Mouse (Mus musculus) cerebellum, adult 18-20 months (tissue): ENCODE measurements around the gene Tcap.

Source experiments
- DNase-seq, 2 experiments: peaks; one replicate each; pipeline ENCODE4 v3.0.0; 2021

Gene Tcap

GRCm38 (mm10) chr11:98355732-98356299 lies 27.8 kb upstream of the Tcap start:
- peak; percentile 62 for DNase-seq

DNA sequence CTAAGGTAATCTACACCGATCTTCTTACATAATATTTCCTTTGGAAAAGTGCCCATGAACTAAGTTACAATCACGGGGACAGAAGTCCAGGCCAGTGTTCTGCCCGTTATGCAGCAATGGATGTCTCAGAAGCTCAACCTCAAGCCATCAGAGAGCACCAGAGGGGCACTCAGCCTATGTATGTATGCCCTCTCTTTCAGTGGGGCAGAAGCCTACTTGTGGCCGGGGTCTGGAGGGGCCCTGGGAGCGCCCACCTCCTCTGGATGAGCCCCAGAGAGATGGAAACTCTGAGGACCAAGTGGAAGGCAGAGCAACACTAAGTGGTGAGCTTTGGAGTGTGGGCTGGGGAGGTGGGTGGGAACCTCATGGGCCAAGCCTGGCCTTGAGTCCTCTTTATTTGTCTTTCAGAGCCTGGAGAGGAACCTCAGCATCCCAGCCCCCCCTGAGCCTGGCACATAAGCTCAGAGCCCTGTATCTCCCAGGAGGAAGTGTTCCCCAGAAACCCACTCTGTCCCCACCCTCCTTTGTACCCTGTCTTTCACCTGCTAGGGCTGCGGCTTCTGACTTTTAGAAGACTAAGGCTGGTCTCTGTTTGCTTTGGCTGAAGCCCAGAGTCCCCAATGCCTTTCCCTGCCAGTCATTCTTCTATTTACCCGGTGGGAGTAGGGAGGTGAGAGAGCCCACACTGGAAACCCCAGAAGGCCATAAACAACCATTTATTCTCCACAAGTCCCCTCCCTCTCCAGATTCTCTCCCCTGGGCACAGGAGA lies 26.8 kb upstream of the Tcap start:
- DNase-seq = no peak

DNA sequence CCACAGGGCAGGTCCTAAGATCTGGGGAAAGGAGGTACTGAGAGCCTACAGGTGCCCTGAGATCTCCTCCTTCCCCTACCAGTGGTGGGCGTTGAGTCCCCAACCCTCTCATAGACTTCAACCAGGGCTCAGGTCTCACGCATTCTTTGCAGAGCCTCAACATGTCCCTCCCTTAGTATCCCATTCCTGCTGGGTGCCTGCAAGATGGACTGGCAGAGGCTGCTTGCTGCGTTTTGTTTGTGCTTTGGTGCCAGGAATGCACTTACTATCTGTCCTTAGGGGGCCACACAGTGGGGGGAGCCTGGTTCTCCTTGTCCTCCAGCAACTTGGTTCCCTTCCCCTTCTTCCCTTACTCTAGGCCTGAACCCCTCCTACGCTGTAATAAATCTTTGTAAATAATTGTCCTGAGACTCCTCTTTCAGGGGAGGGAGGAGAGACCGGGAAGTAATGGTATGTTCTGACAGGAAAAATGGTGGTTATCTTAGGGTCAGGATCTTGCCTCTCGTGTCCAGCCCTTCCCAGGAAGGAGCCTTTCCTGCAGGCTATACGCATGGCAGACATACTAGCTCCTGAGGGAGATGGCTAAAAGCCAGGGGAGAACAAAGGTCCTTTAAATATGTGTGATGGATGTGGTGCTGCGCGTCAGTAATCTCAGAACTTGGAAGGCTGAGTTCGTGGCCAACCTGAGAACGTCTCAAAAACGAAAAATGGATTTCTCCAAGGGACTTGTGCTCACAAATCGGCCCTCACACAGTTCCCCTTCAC lies 26.0 kb upstream of the Tcap start:
- no peak for DNase-seq

DNA sequence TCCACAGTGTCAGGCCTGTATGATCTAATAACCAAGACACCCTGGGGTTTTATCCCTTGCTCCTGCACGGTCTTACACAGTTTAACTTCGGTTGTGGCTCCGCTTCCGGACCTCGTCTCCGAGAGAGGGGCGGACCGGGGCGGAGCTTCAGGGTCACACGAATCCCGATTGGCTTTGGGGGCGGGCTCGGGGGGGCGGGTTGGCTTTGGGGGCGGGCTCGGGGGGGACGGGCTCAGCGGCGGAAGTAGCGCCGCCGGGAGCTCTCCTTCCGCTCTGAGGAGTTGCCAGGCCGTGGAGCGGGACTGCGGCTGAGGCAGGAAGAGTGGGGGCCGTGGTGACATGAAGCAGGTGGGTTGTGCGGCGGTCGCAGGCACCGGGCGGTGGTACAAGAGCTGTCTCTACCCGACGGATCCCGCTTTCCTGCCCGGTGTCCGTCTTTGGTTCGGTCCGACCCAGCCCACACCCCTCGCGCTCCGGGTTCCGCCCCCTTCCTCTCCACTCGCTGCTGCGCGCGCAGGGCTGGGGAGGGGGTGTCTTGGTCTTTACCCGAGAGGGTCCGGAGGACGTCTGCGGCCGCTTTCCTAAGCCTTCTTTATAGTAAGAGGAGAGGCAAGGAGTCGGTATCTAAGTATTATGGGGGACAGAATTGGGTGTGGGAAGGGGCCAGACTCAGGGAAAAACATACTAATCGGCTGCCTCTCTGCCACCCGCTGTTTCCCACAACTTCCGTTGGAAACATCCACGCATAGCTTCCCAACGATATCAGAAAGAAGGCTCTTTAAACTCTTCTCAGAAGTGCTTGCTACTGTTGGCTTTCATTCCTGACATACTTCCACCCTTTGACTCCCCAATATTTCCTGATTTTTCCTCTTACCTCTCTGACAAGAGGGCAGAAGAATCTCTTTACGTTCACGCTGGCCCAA lies 25.2 kb upstream of the Tcap start, which contains the start of gene Stard3:
Gene Stard3 (plus strand): TSS at position 208 of the 923 bp plus-strand sequence.
- peak; percentile 87 to 92 for DNase-seq

DNA sequence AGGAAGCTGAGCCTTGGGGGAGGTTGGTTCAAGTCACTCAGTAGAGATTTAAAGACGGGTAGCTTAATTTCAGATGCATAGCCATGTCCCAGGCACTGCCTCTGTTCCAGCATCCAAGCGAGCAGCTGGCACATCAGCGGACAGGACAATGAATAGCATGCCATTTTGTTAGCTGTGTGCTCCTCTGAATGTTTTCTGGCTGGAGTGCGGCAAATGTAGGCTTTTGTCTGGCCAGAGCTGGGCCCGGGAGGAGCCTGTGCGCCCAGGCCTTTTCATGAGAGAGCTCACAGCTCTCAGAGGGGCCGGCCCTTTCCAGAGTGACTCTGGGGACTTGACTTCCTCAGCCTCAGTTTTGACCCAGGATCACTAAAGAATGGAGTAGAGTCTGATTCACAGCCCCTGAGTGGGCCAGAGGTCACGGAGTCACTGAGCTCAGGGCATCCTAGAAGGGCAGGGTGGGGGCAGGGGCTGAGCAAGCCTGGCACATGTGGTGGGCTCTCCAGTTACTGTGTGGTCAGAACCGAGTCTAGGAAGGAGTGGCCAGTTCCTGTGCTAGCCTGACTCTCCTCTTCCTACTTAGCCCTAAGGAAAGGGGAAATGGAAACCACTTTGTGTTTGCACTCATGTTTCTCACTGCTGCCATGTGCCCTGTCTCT lies 22.6 kb upstream of the Tcap start:
- DNase-seq = no peak

GRCm38 (mm10) chr11:98363817-98364216 lies 19.8 kb upstream of the Tcap start:
- no peak for DNase-seq

- DNase-seq = no peak
These were observed 19.2 kb upstream of the Tcap start for GRCm38 (mm10) chr11:98364410-98364809.

DNA sequence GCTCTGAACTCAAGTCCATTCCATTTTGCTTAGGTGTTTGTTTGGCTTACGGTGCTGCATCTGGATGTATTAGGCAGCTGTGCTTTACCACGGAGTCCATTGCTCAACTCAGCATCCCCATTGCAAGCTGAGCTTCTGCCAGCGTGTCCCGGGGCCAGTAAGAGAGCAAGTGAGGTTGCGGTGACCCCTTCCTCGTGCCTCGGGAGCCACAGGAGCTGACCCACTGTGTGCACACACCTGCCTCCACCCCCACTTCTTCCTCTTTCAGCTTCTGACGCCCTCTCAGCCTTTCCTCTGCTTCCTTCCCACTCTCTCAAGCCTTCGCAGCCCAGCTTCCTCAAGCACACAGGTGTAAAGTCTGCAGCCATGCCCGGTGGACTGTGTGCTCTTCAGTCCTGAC lies 17.3 kb upstream of the Tcap start:
- no peak for DNase-seq

- DNase-seq = no peak
These were observed 16.3 kb upstream of the Tcap start for GRCm38 (mm10) chr11:98367171-98367862.

- no peak for DNase-seq
These were observed 15.8 kb upstream of the Tcap start for GRCm38 (mm10) chr11:98367863-98368186.

DNA sequence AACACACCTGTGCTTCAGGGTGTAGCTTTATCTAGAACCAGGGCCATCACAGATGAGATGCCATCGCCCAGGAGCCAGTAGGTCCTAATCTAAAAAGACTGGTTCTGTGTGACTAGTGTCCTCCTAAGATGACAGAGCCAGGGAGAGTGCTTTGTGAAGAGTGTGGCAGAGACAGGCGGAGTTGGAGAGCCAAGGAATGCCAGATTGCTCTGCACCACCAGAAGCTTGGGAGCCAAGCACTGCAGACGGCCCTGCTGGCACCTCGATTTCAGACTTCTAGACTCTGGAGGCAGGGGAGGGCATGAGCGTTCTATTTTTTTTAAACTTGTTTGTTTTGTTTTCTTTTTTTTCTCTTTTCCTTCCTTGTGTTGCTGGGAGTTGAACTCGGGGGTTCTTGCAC lies 14.3 kb upstream of the Tcap start:
- DNase-seq = peak; percentile 58 to 74

DNA sequence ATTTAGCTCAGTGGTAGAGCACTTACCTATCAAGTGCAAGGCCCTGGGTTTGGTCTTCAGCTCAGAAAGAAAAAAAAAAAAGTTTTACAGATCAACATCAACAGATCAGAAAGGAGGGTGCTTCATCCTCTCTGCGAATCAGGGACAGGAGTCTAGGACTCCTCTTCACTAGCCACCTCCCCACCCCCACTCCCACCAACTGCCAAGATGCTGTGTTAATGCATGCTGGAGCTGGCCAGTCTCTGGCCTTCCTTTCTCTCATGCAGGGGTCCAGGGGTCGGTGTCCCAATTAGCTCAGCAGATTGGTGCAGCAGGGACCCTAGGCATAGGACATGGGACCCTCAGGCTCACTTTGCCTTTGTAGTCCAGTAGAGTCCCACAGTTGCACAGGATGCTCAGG lies 13.0 kb upstream of the Tcap start:
- no peak for DNase-seq

- DNase-seq = no peak
These were observed 11.9 kb upstream of the Tcap start for GRCm38 (mm10) chr11:98371556-98372240.

DNA sequence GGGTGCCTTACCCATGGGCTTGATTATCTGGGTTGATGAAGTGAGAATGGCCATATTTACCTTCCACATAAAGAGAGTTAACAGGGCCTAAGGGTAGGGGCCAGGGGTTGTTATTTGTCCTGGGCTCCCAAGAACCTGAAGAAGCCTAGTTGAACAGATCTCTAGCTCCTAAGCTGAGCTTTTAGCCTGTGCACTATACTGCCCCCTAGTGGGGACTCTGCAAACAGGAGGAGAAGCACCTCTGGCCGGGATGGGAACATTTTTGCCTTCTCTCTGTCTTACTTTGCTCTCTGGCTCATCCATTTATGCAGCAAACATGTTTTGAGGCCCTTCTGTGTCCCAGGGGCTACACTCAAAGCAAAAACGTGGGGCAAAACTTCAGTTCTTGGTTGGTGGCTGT lies 11.2 kb upstream of the Tcap start:
- peak; percentile 72 to 78 for DNase-seq

GRCm38 (mm10) chr11:98373244-98373643 lies 10.4 kb upstream of the Tcap start:
- DNase-seq = no peak

DNA sequence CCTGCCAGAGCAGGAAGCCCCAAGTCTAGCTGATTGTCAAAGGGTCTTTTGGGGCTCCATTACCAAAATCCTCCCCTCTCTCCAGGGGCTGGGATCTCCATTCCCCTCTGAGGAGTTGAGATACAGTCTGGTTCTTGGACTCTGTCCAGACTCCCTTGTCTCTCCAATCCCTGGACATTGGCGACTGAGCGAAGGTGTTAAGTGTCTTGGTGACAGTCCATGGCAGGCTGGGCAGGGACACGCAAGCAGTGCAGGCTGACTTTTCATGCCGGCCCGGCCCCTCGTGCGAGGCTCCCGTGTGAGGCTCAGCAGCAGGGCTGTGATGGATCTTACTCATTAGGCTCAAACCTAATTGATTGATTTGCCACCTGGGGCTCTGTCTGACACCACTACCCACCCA lies 9.3 kb upstream of the Tcap start:
- DNase-seq = no peak

DNA sequence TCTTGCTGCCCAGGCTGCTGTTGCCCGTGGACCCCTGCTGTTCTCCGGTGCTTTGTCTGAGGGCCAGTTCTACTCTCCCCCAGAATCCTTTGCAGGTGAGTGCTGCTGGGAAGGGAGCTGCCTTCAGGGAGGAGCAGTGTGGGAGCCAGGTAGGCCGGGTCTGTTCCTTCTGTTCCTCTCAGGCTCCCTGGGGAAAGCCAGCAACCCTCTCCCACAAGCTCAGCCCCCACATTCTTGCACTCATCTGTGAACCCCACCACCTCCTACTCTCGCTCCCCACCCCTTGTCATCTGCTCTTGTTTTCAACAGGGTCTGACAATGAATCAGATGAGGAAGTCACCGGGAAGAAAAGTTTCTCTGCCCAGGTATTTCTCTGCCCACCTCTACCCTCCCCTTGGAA lies 6.9 kb upstream of the Tcap start:
- no peak for DNase-seq

- no peak for DNase-seq
These were observed 5.8 kb upstream of the Tcap start for GRCm38 (mm10) chr11:98377787-98378186.

GRCm38 (mm10) chr11:98379379-98379778 lies 4.2 kb upstream of the Tcap start:
- DNase-seq = no peak

- peak; percentile 62 to 72 for DNase-seq
These were observed 3.5 kb upstream of the Tcap start for GRCm38 (mm10) chr11:98380106-98380505.

- DNase-seq = no peak
These were observed 2.0 kb upstream of the Tcap start for GRCm38 (mm10) chr11:98381651-98382050.
